Mouse (Mus musculus) forebrain, postnatal 0 days (tissue): ENCODE data around the gene Ermp1. TPM values are rescaled to one million over a fixed set of nuclear protein-coding genes. Genes with fewer than 3 reads are reported as not detected.

Experiments used
- ATAC-seq: fragments of 200-750 bp; cut with Nextera tagmentation; 2 replicates; pipeline ENCODE4 v1.8.0; 2017; ENCODE audit warnings: mild to moderate bottlenecking, moderate library complexity
- DNase-seq: peaks from one replicate; pipeline ENCODE4 v3.0.0-alpha.2; 2015
- H3K27ac ChIP-seq: fragments of 300-500 bp; sonication (generic); 2 replicates; pipeline ENCODE4 v1.5.1; 2014; ENCODE audit warnings: low read depth, mild to moderate bottlenecking, antibody characterized with exemption, low read length, moderate library complexity, mixed read lengths
- H3K27me3 ChIP-seq: fragments of 300-500 bp; sonication (generic); 2 replicates; pipeline ENCODE4 v1.6.1; 2014; ENCODE audit warnings: mild to moderate bottlenecking, low read length, mixed read lengths; ENCODE audit not compliant: insufficient read depth
- H3K36me3 ChIP-seq: fragments of 300-500 bp; sonication (generic); 2 replicates; pipeline ENCODE4 v1.6.1; 2014; ENCODE audit warnings: mild to moderate bottlenecking, moderate library complexity; ENCODE audit not compliant: insufficient read depth
- H3K4me1 ChIP-seq: fragments of 300-500 bp; sonication (generic); 2 replicates; pipeline ENCODE4 v1.6.1; 2014; ENCODE audit warnings: antibody characterized with exemption; ENCODE audit not compliant: insufficient read depth
- H3K4me2 ChIP-seq: fragments of 300-500 bp; sonication (generic); 2 replicates; pipeline ENCODE4 v1.6.1; 2014; ENCODE audit warnings: low read depth, mild to moderate bottlenecking, moderate library complexity
- H3K4me3 ChIP-seq: fragments of 300-500 bp; sonication (generic); 2 replicates; pipeline ENCODE4 v1.5.1; 2014; ENCODE audit warnings: low read depth, low read length, mixed read lengths
- H3K9ac ChIP-seq: fragments of 300-500 bp; sonication (generic); 2 replicates; pipeline ENCODE4 v1.6.1; 2014; ENCODE audit warnings: mild to moderate bottlenecking
- H3K9me3 ChIP-seq: fragments of 300-500 bp; sonication (generic); 2 replicates; pipeline ENCODE4 v1.6.1; 2016; ENCODE audit warnings: low read length
- CTCF ChIP-seq: sonication (generic); IDR thresholded peaks from 2 replicates; pipeline ENCODE4 v1.5.1; 2016; ENCODE audit warnings: antibody characterized with exemption, control low read depth, low read depth
- WGBS: fragments of 180-500 bp; shearing (Covaris S2); extraction: QIAGEN DNeasy Blood & Tissue Kit; methylation state at CpG from one replicate; pipeline ENCODE4 v1.1.7; 2014; 5-methylcytosine and 5-hydroxymethylcytosine counted together
- polyA plus RNA-seq: library from polyadenylated mRNA; unstranded; fragments of >200 nt; fragmentation: Nextera tagmentation; extraction: Ambion mirVana; gene quantifications from 2 replicates; pipeline ENCODE4 v1.2.1, GENCODE M21; 2015
- total RNA-seq: library from RNA; depleted of rRNA; stranded (reverse); fragments of >200 nt; gene quantifications from 2 replicates; pipeline ENCODE4 v1.2.3, GENCODE M21; 2014

The Ermp1 gene
- total and polyA plus RNA-seq, 2 experiments from 2014 or later = 8.2 to 14.0 TPM

DNA sequence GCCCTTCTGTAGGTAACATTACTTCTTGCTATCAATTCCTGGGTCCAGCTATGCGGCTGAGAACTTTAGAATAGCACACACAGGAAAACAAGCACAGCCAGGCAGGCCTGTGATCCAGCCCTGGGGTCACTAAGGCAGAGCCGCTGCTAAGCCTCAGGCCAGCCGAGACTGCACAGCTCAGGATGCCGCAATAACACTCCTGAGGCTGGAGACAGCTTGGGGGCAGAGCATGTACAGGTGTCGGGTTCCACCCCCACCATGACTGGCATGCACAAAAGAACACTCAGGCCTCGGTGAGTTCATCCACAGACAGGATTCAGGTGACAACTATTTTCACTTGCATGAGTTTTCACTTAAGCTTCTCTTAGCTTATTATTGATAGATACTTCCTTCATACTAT is 6.0 kb downstream of the Ermp1 start:
- DNase-seq (no peak), ATAC-seq (no peak)
- Histone ChIP-seq H3K4me2 (no peak overlapping the region), H3K36me3 (no peaks in the 10 kb centered on the region), H3K9me3 (no peaks in the 10 kb centered on the region), H3K4me3 (no peak overlapping the region), H3K9ac (no peak overlapping the region), H3K4me1 (no peaks in the 10 kb centered on the region), H3K27ac (no peak overlapping the region), H3K27me3 (no peaks in the 10 kb centered on the region)
- 52% methylated on average over 6 of the region's 6 CpGs for WGBS
- TF ChIP-seq CTCF = no peak

DNA sequence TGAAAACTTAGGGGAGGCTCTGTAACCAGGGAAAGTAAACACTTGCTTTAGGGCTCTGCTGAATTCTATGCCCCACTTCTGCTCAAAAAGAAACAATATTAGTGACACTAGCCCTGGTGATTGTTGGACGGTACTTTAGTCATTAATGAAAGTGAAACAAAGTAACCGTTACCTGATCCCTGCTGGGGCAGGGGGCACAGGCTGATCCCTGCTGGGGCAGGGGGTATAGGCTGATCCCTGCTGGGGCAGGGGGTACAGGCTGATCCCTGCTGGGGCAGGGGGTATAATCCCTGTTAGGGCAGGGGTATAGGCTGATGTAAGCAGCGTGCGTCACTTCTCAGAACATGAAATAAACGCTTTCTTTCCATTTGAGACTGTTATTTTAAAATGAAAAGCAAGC is 6.7 kb downstream of the Ermp1 start:
- Histone ChIP-seq H3K27me3 (no peaks in the 10 kb centered on the region), H3K4me3 (no peak overlapping the region), H3K9me3 (no peaks in the 10 kb centered on the region), H3K4me2 (no peak overlapping the region), H3K4me1 (no peaks in the 10 kb centered on the region), H3K36me3 (no peaks in the 10 kb centered on the region; the same call in 1 of the 2 replicates), H3K9ac (no peak overlapping the region), H3K27ac (no peak overlapping the region)
- TF ChIP-seq CTCF = no peak
- ATAC-seq (no peak), DNase-seq (no peak)
- 51% methylated on average over 5 of the region's 5 CpGs for WGBS

DNA sequence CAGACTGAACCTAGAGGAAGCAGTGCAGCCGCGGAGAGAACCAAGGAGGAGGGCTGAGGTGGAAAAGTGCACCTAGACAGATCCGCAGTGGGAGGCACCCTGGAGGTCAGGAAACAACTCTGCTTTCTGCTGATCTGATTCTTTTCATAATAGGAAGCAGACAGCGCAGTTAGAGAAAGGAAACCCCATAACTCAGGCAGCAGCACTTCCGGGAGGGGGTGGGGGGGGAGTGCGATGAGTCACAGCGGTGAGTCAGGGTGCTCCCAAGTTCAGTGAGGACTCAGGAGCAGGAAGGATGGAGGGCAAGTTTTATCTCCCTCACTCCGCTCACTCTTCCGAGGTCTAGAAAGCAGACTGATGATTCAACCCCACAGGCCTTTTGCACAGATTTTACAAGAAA is 7.2 kb downstream of the Ermp1 start:
- no peak for ATAC-seq
- H3K4me3 ChIP-seq = no peak overlapping the region
- no peaks in the 10 kb centered on the region; the same call in 1 of the 2 replicates for H3K36me3 ChIP-seq
- 57% methylated on average over 7 of the region's 9 CpGs for WGBS
- H3K27me3 ChIP-seq = no peaks in the 10 kb centered on the region
- no peak overlapping the region for H3K9ac ChIP-seq
- TF ChIP-seq CTCF = no peak
- DNase-seq = no peak
- H3K9me3 ChIP-seq = no peaks in the 10 kb centered on the region
- no peaks in the 10 kb centered on the region for H3K4me1 ChIP-seq
- H3K27ac ChIP-seq = no peak overlapping the region
- no peak overlapping the region for H3K4me2 ChIP-seq

DNA sequence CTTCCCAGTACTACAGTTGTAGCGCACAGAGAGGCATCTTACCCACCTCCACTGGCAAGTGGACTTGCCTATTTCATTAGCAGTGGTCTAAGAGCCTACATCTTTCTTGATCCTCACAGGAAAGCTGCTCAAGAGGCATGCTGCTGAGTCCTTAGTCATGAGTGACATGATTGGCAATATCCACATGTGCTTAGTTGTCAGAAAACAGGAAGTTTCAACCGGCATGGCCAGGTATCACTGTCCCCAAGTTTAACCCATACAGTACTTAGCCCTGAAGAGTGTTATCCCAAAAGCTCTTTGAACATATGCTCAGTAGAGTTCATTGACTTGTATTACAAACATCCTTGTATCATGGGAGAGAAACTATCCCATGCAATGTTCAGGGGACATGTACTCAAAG is 36.1 kb downstream of the Ermp1 start:
- Histone ChIP-seq H3K9me3 (no peaks in the 10 kb centered on the region), H3K9ac (no peak overlapping the region), H3K4me1 (no peaks in the 10 kb centered on the region), H3K4me3 (no peak overlapping the region), H3K27me3 (no peaks in the 10 kb centered on the region), H3K36me3 (peaks cover 9% of the 10 kb centered on the region), H3K27ac (no peak overlapping the region), H3K4me2 (no peak overlapping the region)
- no peak for DNase-seq
- WGBS = 90% methylated on average over 2 of the region's 2 CpGs
- TF ChIP-seq CTCF = no peak
- no peak for ATAC-seq

DNA sequence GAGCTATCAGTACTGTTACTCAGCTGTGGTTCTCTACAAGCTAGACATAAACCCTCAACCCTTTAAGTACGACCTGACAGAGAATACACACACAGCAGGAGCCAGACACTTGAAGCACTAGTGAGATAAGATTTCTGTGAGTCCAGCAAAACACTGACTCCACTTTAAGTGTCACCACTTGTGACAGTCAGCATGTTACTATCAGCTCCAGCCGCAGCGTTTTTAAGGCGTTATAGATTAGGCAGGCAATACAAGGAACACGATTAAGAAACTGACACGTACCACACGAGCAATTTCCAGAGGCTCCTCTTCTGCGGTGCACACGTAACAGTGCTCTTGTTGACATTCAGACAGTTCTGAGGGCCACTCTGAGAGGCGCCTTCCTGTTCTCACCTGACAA is 37.3 kb downstream of the Ermp1 start:
- no peaks in the 10 kb centered on the region for H3K9me3 ChIP-seq
- no peak for TF ChIP-seq CTCF
- H3K27ac ChIP-seq = no peak overlapping the region
- no peak overlapping the region for H3K9ac ChIP-seq
- H3K36me3 ChIP-seq = peaks cover 9% of the 10 kb centered on the region
- H3K4me3 ChIP-seq = no peak overlapping the region
- WGBS = 92% methylated on average over 10 of the region's 10 CpGs
- ATAC-seq = no peak
- no peak overlapping the region for H3K4me2 ChIP-seq
- DNase-seq = no peak
- no peaks in the 10 kb centered on the region for H3K27me3 ChIP-seq
- no peaks in the 10 kb centered on the region for H3K4me1 ChIP-seq

DNA sequence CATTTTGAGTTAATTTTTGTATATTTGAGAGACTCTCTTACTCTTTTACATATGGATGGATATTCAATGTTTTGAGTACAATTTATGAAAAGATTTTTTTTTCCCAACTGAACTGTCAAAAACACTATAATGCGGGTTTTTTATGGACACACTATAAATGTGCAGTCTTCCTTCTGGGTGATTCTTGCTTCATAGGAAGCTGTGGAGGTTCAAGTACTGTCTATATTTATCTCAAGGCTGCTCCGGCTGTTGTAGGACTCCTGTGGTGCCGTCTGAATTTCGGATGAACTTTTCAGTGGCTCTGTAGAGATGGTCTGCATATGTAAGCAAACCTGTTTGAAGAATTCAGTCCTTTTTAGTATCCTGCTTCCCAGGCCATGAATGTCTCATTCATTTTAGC is 40.0 kb downstream of the Ermp1 start:
- 71% methylated on average over 4 of the region's 4 CpGs for WGBS
- Histone ChIP-seq H3K4me2 (no peak overlapping the region), H3K9me3 (no peaks in the 10 kb centered on the region), H3K4me3 (no peak overlapping the region), H3K27me3 (no peaks in the 10 kb centered on the region), H3K4me1 (no peaks in the 10 kb centered on the region), H3K9ac (no peak overlapping the region), H3K27ac (no peak overlapping the region), H3K36me3 (peaks cover 18% of the 10 kb centered on the region)
- ATAC-seq = peak; percentile 54
- DNase-seq = no peak
- no peak for TF ChIP-seq CTCF

DNA sequence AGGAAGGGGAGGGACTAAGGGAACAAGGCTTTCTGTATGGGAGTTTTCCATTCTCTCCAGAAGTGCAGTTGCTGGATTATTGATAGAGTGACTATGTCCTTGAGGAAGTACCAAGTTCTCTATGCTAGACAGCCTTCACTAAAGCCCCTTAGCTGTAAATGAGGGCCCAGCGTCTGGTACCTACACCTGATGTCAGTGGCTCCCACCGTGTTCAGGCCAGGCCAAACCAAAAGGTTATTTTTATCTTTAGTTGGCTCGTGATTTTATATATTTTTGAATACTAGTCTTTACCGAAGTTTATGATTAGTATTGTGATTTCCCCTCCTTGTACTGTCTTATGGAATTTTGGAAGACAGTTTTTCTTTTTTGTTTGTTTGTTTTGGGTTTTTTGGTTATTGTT is 40.7 kb downstream of the Ermp1 start:
- Histone ChIP-seq H3K4me2 (no peak overlapping the region), H3K9ac (no peak overlapping the region), H3K9me3 (no peaks in the 10 kb centered on the region), H3K27ac (no peak overlapping the region), H3K4me1 (no peaks in the 10 kb centered on the region), H3K4me3 (no peak overlapping the region), H3K36me3 (peaks cover 21% of the 10 kb centered on the region), H3K27me3 (no peaks in the 10 kb centered on the region)
- no peak for ATAC-seq
- TF ChIP-seq CTCF = no peak
- 96% methylated on average over 4 of the region's 4 CpGs for WGBS
- no peak for DNase-seq

DNA sequence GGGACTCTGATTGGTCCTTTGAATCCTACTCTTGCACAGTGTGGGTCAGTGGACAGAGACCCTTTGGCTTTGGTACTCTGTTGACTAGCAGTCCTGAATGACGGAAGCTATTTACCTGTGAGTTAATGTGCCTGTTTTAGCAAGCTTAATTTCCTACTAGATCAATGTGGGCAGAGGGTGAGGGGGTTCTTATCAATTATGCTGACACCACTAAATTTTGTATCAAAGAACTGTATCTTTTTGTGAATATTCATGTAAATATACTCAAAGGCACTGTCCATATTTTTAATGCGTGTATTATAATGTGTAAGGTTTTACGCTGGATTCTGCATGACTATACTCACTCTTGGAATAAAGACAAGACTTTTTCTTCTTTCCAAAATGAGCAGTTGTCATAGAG is 43.6 kb downstream of the Ermp1 start:
- no peak for TF ChIP-seq CTCF
- Histone ChIP-seq H3K36me3 (peaks cover 29% of the 10 kb centered on the region), H3K27me3 (no peaks in the 10 kb centered on the region), H3K4me1 (no peaks in the 10 kb centered on the region), H3K27ac (no peak overlapping the region), H3K4me2 (no peak overlapping the region), H3K9ac (no peak overlapping the region), H3K4me3 (no peak overlapping the region), H3K9me3 (no peaks in the 10 kb centered on the region)
- 91% methylated on average over 3 of the region's 3 CpGs for WGBS
- DNase-seq (no peak), ATAC-seq (no peak)
